Mouse (Mus musculus) CH12.LX (cell line): ENCODE data around the gene Dmrtc2. TPM values are rescaled to one million over a fixed set of nuclear protein-coding genes. Genes with fewer than 3 reads are reported as not detected.
A peak's percentile ranks its signal among the peaks of the same experiment; 100 is the strongest.

Source experiments
- DNase-seq: peaks from one replicate; pipeline ENCODE4 v3.0.0-alpha.2; 2013; ENCODE audit errors: extremely low read depth
- H3K27ac ChIP-seq: 2 replicates; pipeline ENCODE4 v1.5.1; 2012; ENCODE audit warnings: low read depth, mild to moderate bottlenecking, control low read depth, moderate library complexity; ENCODE audit not compliant: insufficient read depth
- H3K27me3 ChIP-seq: replicated peaks from 2 replicates; pipeline ENCODE3; 2012; ENCODE audit warnings: inconsistent platforms
- H3K36me3 ChIP-seq, 2 experiments: replicated peaks in 1 of 2; 2 replicates each; pipeline versions ENCODE3 to v1.6.1; 2012; ENCODE audit warnings: inconsistent platforms in 1 of 2, low read length in 1 of 2, mild to moderate bottlenecking in 1 of 2, mixed read lengths in 1 of 2, moderate library complexity in 1 of 2; ENCODE audit not compliant: control insufficient read depth in 1 of 2, insufficient read depth in 1 of 2
- H3K4me1 ChIP-seq, 2 experiments: 2 replicates each; pipeline ENCODE4 v1.6.1; 2012; ENCODE audit warnings: inconsistent platforms in 1 of 2, moderate library complexity in 1 of 2; ENCODE audit not compliant: insufficient read depth in 2 of 2, control insufficient read depth in 1 of 2
- H3K4me2 ChIP-seq: 2 replicates; pipeline ENCODE4 v1.6.1; 2012; ENCODE audit warnings: low read depth, mild to moderate bottlenecking, control low read depth; ENCODE audit not compliant: poor library complexity, insufficient read depth, severe bottlenecking
- H3K4me3 ChIP-seq, 3 experiments: fragments of 150-350 bp in 1 of 3; sonication (generic) in 1 of 3; replicated peaks in 1 of 3; 2 replicates each; pipeline versions ENCODE3 to v1.5.1; 2011 to 2012; ENCODE audit warnings: low read depth in 2 of 3, low read length in 2 of 3, mild to moderate bottlenecking in 2 of 3, moderate library complexity in 2 of 3, control low read depth in 1 of 3, improper control_type of control experiment in 1 of 3, inconsistent platforms in 1 of 3, mixed read lengths in 1 of 3; ENCODE audit not compliant: poor library complexity in 1 of 3
- H3K79me2 ChIP-seq: replicated peaks from 2 replicates; pipeline ENCODE4 v1.6.1; 2012; ENCODE audit warnings: mild to moderate bottlenecking, moderate library complexity; ENCODE audit not compliant: control insufficient read depth, poor library complexity, insufficient read depth, severe bottlenecking; ENCODE audit errors: extremely low read depth
- H3K9ac ChIP-seq: 2 replicates; pipeline ENCODE4 v1.6.1; 2012; ENCODE audit warnings: low read depth, mild to moderate bottlenecking, control low read depth, moderate library complexity; ENCODE audit not compliant: insufficient read depth
- H3K9me3 ChIP-seq: replicated peaks from 2 replicates; pipeline ENCODE3; 2012; ENCODE audit warnings: low read length, inconsistent platforms, mixed read lengths
- BHLHE40 ChIP-seq: IDR thresholded peaks from 2 replicates; pipeline ENCODE4 v1.6.1; 2011; ENCODE audit warnings: mild to moderate bottlenecking, low read depth, low read length, improper control_type of control experiment
- CHD1 ChIP-seq: IDR thresholded peaks from 2 replicates; pipeline ENCODE4 v1.6.1; 2012; ENCODE audit warnings: low read depth, low read length, improper control_type of control experiment, inconsistent platforms
- CHD2 ChIP-seq: IDR thresholded peaks from 2 replicates; pipeline ENCODE4 v1.6.1; 2011; ENCODE audit warnings: low read length, improper control_type of control experiment
- ELF1 ChIP-seq: IDR thresholded peaks from 2 replicates; pipeline ENCODE4 v1.6.1; 2014; ENCODE audit warnings: low read depth, mild to moderate bottlenecking, inconsistent platforms, low read length, improper control_type of control experiment
- EP300 ChIP-seq: IDR thresholded peaks from 2 replicates; pipeline ENCODE4 v1.6.1; 2011; ENCODE audit warnings: low read length, improper control_type of control experiment
- ETS1 ChIP-seq: conservative IDR thresholded peaks from 2 replicates; pipeline ENCODE4 v1.6.1; 2012; ENCODE audit warnings: low read depth, mild to moderate bottlenecking, inconsistent platforms, low read length, improper control_type of control experiment, moderate library complexity
- HCFC1 ChIP-seq: IDR thresholded peaks from 2 replicates; pipeline ENCODE4 v1.6.1; 2012; ENCODE audit warnings: low read depth, mild to moderate bottlenecking, inconsistent platforms, low read length, improper control_type of control experiment
- IRF4 ChIP-seq: IDR thresholded peaks from 2 replicates; pipeline ENCODE4 v1.6.1; 2014; ENCODE audit warnings: low read depth, mild to moderate bottlenecking, inconsistent platforms, low read length, improper control_type of control experiment
- KAT2A ChIP-seq: IDR thresholded peaks from 2 replicates; pipeline ENCODE4 v1.6.1; 2012; ENCODE audit warnings: low read length, improper control_type of control experiment, inconsistent platforms; ENCODE audit not compliant: insufficient replicate concordance
- MAZ ChIP-seq: IDR thresholded peaks from 2 replicates; pipeline ENCODE4 v1.6.1; 2012; ENCODE audit warnings: low read depth, mild to moderate bottlenecking, inconsistent platforms, low read length, improper control_type of control experiment, moderate library complexity
- MEF2A ChIP-seq: IDR thresholded peaks from 2 replicates; pipeline ENCODE4 v1.6.1; 2014; ENCODE audit warnings: low read depth, mild to moderate bottlenecking, inconsistent platforms, low read length, improper control_type of control experiment, borderline replicate concordance
- NRF1 ChIP-seq: IDR thresholded peaks from 2 replicates; pipeline ENCODE4 v1.6.1; 2014; ENCODE audit warnings: low read depth, mild to moderate bottlenecking, inconsistent platforms, low read length, improper control_type of control experiment, moderate library complexity
- RAD21 ChIP-seq: IDR thresholded peaks from 2 replicates; pipeline ENCODE4 v1.6.1; 2011; ENCODE audit warnings: low read depth, mild to moderate bottlenecking, low read length, improper control_type of control experiment, moderate library complexity
- SIN3A ChIP-seq: IDR thresholded peaks from 2 replicates; pipeline ENCODE4 v1.6.1; 2012; ENCODE audit warnings: low read length, improper control_type of control experiment, inconsistent platforms
- USF1 ChIP-seq: IDR thresholded peaks from 2 replicates; pipeline ENCODE4 v1.6.1; 2014; ENCODE audit warnings: low read depth, mild to moderate bottlenecking, inconsistent platforms, low read length, improper control_type of control experiment
- USF2 ChIP-seq: conservative IDR thresholded peaks from 2 replicates; pipeline ENCODE4 v1.6.1; 2011; ENCODE audit warnings: low read depth, low read length, improper control_type of control experiment
- ZMIZ1 ChIP-seq: IDR thresholded peaks from 2 replicates; pipeline ENCODE4 v1.6.1; 2012; ENCODE audit warnings: low read depth, mild to moderate bottlenecking, inconsistent platforms, low read length, improper control_type of control experiment
- dilution Hi-C: fragments of 300-500 bp; cut with MboI; formaldehyde crosslinking; loops from 2 replicates; pipeline ENCODE4 v1.14.3; 2020; ENCODE audit warnings: low sequenced_read_pairs; ENCODE audit not compliant: extremely low pct_unique_long_range_greater_than_20kb, extremely low pct_ligation_motif_present
- in situ Hi-C: fragments of 300-500 bp; cut with MboI; formaldehyde crosslinking; loops from 3 replicates; pipeline ENCODE4 v1.14.3; 2019; ENCODE audit warnings: low sequenced_read_pairs, low pct_ligation_motif_present, low pct_unique_long_range_greater_than_20kb, mixed read lengths
- polyA plus RNA-seq: library from polyadenylated mRNA; unstranded; fragments of >175 nt; gene quantifications from 2 replicates; pipeline ENCODE4 v1.2.1, GENCODE M21; 2012; ENCODE audit warnings: low read depth; ENCODE audit not compliant: insufficient read length
- total RNA-seq, 2 experiments: library from RNA; depleted of rRNA; stranded (reverse); fragments of 300-350 nt in 1 of 2; fragments of >200 nt in 1 of 2; gene quantifications; 2 replicates each; pipeline ENCODE4 v1.2.3; 2012 to 2014

The Dmrtc2 gene
- total and polyA plus RNA-seq, 3 experiments: not detected

GRCm38 (mm10) chr7:24901842-24902241 is 32.0 kb downstream of the Dmrtc2 start:
- Histone ChIP-seq H3K4me2 (peak overlapping the region; percentile 63), H3K9me3 (no peaks in the 10 kb centered on the region), H3K79me2 (peaks cover 39% of the 10 kb centered on the region), H3K9ac (peak overlapping the region; percentile 98), H3K4me3 (peak overlapping the region in 1 of 3 experiments; percentile 77), H3K27ac (peak overlapping the region; percentile 97), H3K36me3 (peaks cover 23 to 42% of the 10 kb centered on the region in 2 experiments), H3K27me3 (no peaks in the 10 kb centered on the region), H3K4me1 (peaks cover 18 to 43% of the 10 kb centered on the region in 2 experiments)
- in situ Hi-C loops: loop anchor here (10.0 kb wide), 1 partner anchor 47 kb away; no protein-coding TSS in a partner anchor
- TF ChIP-seq RAD21 (no peak), MEF2A (peak; percentile 80), USF1 (no peak), IRF4 (peak; percentile 36), USF2 (no peak), ELF1 (peak; percentile 71), BHLHE40 (peak; percentile 78), EP300 (0 out of 2 replicates have a peak, but pooled peaks have one; percentile 10), CHD2 (peak; percentile 83), ETS1 (no peak; the same call in none of the 2 replicates), HCFC1 (no peak), MAZ (peak; percentile 55; the same call in 1 of the 2 replicates), CHD1 (0 out of 2 replicates have a peak, but pooled peaks have one; percentile 14), SIN3A (peak; percentile 40; the same call in 1 of the 2 replicates), NRF1 (no peak)
- peak; percentile 88 for DNase-seq
- dilution Hi-C loops: no loop called here

- in situ Hi-C loops: loop anchor here (10.0 kb wide), 1 partner anchor 47 kb away; no protein-coding TSS in a partner anchor
- TF ChIP-seq ZMIZ1 (no peak), HCFC1 (no peak), ETS1 (no peak), KAT2A (0 out of 2 replicates have a peak, but pooled peaks have one; percentile 46)
- Histone ChIP-seq H3K36me3 (peaks cover 25 to 46% of the 10 kb centered on the region in 2 experiments), H3K9me3 (no peaks in the 10 kb centered on the region), H3K79me2 (peaks cover 43% of the 10 kb centered on the region), H3K4me2 (peak overlapping the region; percentile 63), H3K27me3 (no peaks in the 10 kb centered on the region), H3K4me1 (peaks cover 21 to 47% of the 10 kb centered on the region in 2 experiments), H3K27ac (peak overlapping the region; percentile 97), H3K4me3 (peak overlapping the region; percentile 40 to 77 (median 75)), H3K9ac (peak overlapping the region; percentile 98)
- DNase-seq: no peak
- dilution Hi-C loops: no loop called here
Observed at GRCm38 (mm10) chr7:24902264-24902629, 32.4 kb downstream of the Dmrtc2 start.
